Mouse (Mus musculus) myocyte (in vitro differentiated cells): ENCODE measurements around the gene Cage1. TPM values are rescaled to one million over a fixed set of nuclear protein-coding genes. Genes with fewer than 3 reads are reported as not detected.
A peak's percentile ranks its signal among the peaks of the same experiment; 100 is the strongest.

ENCODE experiments used
- H3K27me3 ChIP-seq: one replicate; pipeline ENCODE4 v1.6.1; 2011; ENCODE audit not compliant: control insufficient read depth, insufficient read depth, insufficient read length
- H3K36me3 ChIP-seq: one replicate; pipeline ENCODE4 v1.6.1; 2011; ENCODE audit not compliant: control insufficient read depth, insufficient read depth
- H3K4me2 ChIP-seq: one replicate; pipeline ENCODE4 v1.6.1; 2011; ENCODE audit warnings: low read depth, control low read depth
- H3K4me3 ChIP-seq: one replicate; pipeline ENCODE4 v1.5.1; 2011; ENCODE audit warnings: mild to moderate bottlenecking, control low read depth, moderate library complexity
- H3K79me2 ChIP-seq: one replicate; pipeline ENCODE4 v1.6.1; 2011; ENCODE audit not compliant: control insufficient read depth, insufficient read depth
- H3ac ChIP-seq: one replicate; pipeline ENCODE4 v1.6.1; 2011; ENCODE audit not compliant: control insufficient read depth, insufficient read length
- CEBPB ChIP-seq: IDR thresholded peaks from 2 replicates; pipeline ENCODE4 v1.6.1; 2011; ENCODE audit warnings: mild to moderate bottlenecking, moderate library complexity; ENCODE audit not compliant: poor library complexity, insufficient read depth, severe bottlenecking
- E2F4 ChIP-seq: IDR thresholded peaks from one replicate; pipeline ENCODE4 v1.6.1; 2011; ENCODE audit warnings: mild to moderate bottlenecking, control low read depth, moderate library complexity; ENCODE audit not compliant: insufficient read depth
- MAX ChIP-seq: IDR thresholded peaks from one replicate; pipeline ENCODE4 v1.6.1; 2011; ENCODE audit warnings: low read depth, mild to moderate bottlenecking, control low read depth
- MYOD1 ChIP-seq, 3 experiments: IDR thresholded peaks; one replicate each; pipeline ENCODE4 v1.6.1; 2011; ENCODE audit warnings: control low read depth in 2 of 3, low read depth in 2 of 3, mild to moderate bottlenecking in 2 of 3, moderate library complexity in 1 of 3; ENCODE audit not compliant: insufficient read length in 2 of 3, control insufficient read depth in 1 of 3
- MYOG ChIP-seq, 3 experiments: IDR thresholded peaks; one replicate each; pipeline ENCODE4 v1.6.1; 2011; ENCODE audit warnings: control low read depth in 2 of 3, low read depth in 2 of 3, mild to moderate bottlenecking in 2 of 3; ENCODE audit not compliant: insufficient read length in 2 of 3, control insufficient read depth in 1 of 3, insufficient read depth in 1 of 3
- POLR2A ChIP-seq: IDR thresholded peaks from one replicate; pipeline ENCODE4 v1.6.1; 2011; ENCODE audit warnings: low read depth, mild to moderate bottlenecking, control low read depth, moderate library complexity; ENCODE audit not compliant: insufficient read length
- POLR2AphosphoS2 ChIP-seq: IDR thresholded peaks from one replicate; pipeline ENCODE4 v1.6.1; 2011; ENCODE audit warnings: low read depth, control low read depth; ENCODE audit not compliant: insufficient read length
- REST ChIP-seq: IDR thresholded peaks from one replicate; pipeline ENCODE4 v1.6.1; 2011; ENCODE audit warnings: mild to moderate bottlenecking, control low read depth, moderate library complexity; ENCODE audit not compliant: insufficient read depth, insufficient read length
- SRF ChIP-seq: IDR thresholded peaks from one replicate; pipeline ENCODE4 v1.6.1; 2011; ENCODE audit warnings: low read depth; ENCODE audit not compliant: control insufficient read depth, insufficient read length
- TCF12 ChIP-seq: IDR thresholded peaks from one replicate; pipeline ENCODE4 v1.6.1; 2011; ENCODE audit warnings: mild to moderate bottlenecking, control low read depth; ENCODE audit not compliant: poor library complexity, insufficient read depth, severe bottlenecking
- TCF3 ChIP-seq: IDR thresholded peaks from one replicate; pipeline ENCODE4 v1.6.1; 2011; ENCODE audit warnings: low read depth, control low read depth; ENCODE audit not compliant: insufficient read length
- USF1 ChIP-seq: IDR thresholded peaks from one replicate; pipeline ENCODE4 v1.6.1; 2011; ENCODE audit warnings: low read depth, mild to moderate bottlenecking, control low read depth, moderate library complexity
- polyA plus RNA-seq: library from polyadenylated mRNA; unstranded; fragments of >200 nt; fragmentation: generic; extraction: Trizol; gene quantifications from one replicate; pipeline ENCODE4 v1.2.1, GENCODE M21; 2012; ENCODE audit warnings: missing spikeins

The Cage1 gene
- polyA plus RNA-seq, 1 experiment = 0.35 TPM

DNA sequence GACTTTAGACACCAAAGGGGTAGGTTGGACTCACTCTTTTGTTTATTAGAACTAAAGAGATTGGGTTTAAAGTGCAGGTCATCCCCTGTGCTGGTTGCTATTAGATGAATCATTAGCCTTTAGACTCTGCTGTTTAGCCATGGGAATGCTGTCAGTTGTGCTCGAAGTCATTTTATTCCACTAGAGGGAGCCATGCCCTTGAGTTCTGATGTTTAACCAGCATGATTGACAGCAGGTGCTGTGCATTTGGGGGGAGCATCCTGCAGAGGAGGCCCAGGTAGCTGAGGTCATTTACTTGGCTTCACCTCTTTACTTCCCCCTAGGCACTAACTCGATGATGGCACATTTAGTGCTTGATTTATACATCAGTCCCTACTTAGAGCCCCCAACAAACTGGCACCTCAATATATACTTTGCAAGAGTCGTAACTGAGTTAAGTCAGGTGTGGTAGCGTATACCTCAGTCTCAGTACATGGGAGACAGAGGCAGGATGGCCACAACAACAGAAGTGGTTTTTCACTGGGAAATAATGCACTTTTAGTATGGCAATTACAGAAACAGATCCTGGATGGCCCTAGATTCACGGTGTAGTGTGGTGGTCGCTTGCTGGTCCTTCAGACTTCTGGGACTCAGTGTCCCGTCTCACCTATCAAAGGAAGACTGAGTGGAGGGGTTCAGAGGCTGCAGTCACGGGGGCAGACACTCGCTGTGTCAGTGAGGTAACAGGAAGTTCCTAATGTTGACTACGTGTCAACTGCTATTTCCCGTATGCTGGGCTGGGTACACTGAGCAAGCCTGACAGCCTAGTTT is 28.2 kb upstream of the Cage1 start:
- Histone ChIP-seq H3K4me2 (no peak overlapping the region), H3K79me2 (no peaks in the 10 kb centered on the region), H3K27me3 (no peaks in the 10 kb centered on the region), H3ac (no peak overlapping the region), H3K36me3 (peaks cover 8% of the 10 kb centered on the region), H3K4me3 (no peak overlapping the region)
- peak in 1 of 3 experiments; percentile 5 for TF ChIP-seq MYOD1 (IDR thresholded peaks at IDR 0.05; ENCODE audit: control insufficient read depth in 1 of 3, insufficient read length in 2 of 3, low read depth in 2 of 3)
- TF ChIP-seq MAX = no peak

DNA sequence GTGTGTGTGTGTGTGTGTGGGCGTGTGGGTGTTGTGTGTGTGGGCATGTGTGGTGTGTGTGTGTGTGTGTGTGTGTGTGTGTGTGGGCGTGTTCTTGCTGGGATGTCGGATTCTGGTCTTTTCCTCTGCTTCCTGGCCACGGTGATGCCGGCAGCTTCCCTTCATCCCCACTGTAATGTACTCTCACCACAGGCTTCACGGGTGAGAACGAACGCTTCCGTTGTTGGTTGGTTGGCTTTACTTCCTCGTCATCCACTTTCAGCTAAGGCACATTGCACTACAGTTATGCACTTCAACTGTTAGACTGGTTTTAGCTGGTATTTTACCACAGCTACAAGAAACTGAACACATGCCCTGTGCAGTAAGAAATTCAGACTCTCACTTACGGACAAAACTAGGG is 25.8 kb upstream of the Cage1 start:
- TF ChIP-seq TCF3 = no peak
- TF ChIP-seq POLR2A = no peak
- TF ChIP-seq REST = no peak
- no peak for TF ChIP-seq MAX
- TF ChIP-seq CEBPB = no peak
- TF ChIP-seq MYOG (IDR thresholded peaks at IDR 0.05; ENCODE audit: control insufficient read depth in 1 of 3, insufficient read depth in 1 of 3, insufficient read length in 2 of 3, low read depth in 2 of 3) = no peak
- TF ChIP-seq TCF12 = no peak
- TF ChIP-seq MYOD1 (IDR thresholded peaks at IDR 0.05; ENCODE audit: control insufficient read depth in 1 of 3, insufficient read length in 2 of 3, low read depth in 2 of 3) = no peak
- no peak for TF ChIP-seq USF1
- TF ChIP-seq SRF = no peak
- no peak for TF ChIP-seq POLR2AphosphoS2
- TF ChIP-seq E2F4 = no peak
- H3K4me2 ChIP-seq = no peak overlapping the region
- H3K27me3 ChIP-seq = no peaks in the 10 kb centered on the region
- peaks cover 16% of the 10 kb centered on the region for H3K36me3 ChIP-seq
- no peak overlapping the region for H3K4me3 ChIP-seq
- no peaks in the 10 kb centered on the region for H3K79me2 ChIP-seq
- H3ac ChIP-seq = no peak overlapping the region

DNA sequence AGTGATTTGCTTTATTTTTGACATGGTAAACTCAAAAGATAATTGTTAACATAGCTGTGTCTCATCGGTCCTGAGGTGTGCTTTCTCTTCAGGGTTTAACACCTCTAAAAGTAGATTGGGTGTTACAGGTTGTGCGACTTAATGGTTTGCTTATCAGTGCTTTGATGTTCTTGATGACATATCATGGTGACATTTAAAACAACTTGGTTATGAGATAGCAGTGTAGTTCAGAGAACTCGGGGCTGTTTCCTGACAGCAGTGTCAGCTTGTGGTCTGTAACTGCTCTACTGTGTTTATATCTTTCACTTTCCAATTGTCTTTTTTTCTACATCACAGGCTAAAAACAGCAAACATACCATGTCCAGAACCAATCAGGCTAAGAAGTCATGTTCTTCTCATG is 13.0 kb upstream of the Cage1 start:
- no peaks in the 10 kb centered on the region for H3K27me3 ChIP-seq
- no peaks in the 10 kb centered on the region for H3K79me2 ChIP-seq
- no peak overlapping the region for H3ac ChIP-seq
- H3K4me2 ChIP-seq = no peak overlapping the region
- peaks cover 43% of the 10 kb centered on the region for H3K36me3 ChIP-seq
- no peak overlapping the region for H3K4me3 ChIP-seq
- no peak for TF ChIP-seq MAX

DNA sequence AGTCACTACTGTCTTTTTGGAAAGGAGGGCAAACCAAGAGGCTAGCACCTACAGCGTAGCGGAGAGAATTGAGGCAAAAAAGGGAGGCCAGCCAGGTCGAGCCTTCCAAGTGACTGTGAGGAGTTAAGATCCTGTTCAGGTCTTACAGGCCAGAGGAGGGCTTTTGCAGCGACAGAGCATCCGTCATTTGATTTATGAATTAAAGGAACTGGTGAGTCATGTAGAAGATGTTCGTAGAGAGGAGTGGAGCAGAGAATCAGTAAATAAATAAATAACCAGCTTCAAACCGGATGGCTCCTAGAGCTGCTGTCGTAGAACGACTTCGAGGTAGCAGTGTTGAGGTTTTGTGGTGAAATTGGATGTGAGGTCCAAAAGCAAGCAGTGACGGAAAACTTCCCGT is 942 bp upstream of the Cage1 start:
- H3K4me3 ChIP-seq = peak overlapping the region; percentile 99
- H3K27me3 ChIP-seq = no peaks in the 10 kb centered on the region
- H3K36me3 ChIP-seq = peaks cover 8% of the 10 kb centered on the region
- TF ChIP-seq POLR2A (no peak), MAX (no peak), CEBPB (no peak)
- peaks cover 23% of the 10 kb centered on the region for H3K79me2 ChIP-seq
- H3K4me2 ChIP-seq = peak overlapping the region; percentile 84
- H3ac ChIP-seq = peak overlapping the region; percentile 39

DNA sequence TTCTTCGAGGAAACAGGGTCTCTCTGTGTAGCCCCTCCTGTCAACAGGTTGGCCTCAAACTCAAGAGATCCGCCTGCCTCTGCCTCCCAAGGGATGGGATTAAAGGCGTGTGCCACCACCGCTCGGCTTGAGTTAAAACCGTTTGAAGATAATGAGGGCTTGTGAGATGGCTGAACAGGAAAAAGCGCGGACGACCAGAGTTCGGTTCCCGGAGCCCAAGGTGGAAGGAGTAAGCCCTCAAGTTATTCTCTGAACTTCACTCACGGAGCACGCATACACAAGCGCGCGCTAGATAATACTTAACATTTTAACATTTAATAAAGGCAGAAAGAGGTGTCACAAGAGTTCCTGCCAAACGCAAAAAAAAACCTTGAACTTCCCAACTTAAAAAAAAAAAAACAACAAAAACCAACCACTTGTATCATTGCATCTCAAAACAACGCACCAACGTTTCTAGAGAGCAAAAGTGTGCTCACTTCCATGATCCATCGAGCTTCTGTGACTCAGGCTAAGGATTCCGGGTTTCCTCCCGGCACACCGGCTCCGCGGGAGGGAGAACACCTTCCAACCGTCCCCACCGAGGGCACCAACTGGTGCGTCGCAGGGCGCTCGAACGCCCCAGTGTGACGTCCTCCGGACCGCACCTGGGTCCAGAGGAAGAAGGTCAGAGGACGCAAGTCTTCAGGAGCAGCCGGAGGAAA is 376 bp downstream of the Cage1 start, which contains the start of gene Riok1:
Gene Riok1, plus strand, starts transcription at position 653 of the 701 bp plus-strand sequence.
- peak within 1 kb of the TSS; percentile 99 for H3K4me3 ChIP-seq
- peak within 1 kb of the TSS; percentile 39 for H3ac ChIP-seq
- no peaks in the 10 kb centered on the region for H3K27me3 ChIP-seq
- no peak for TF ChIP-seq POLR2A
- peak in 1 of 3 experiments; percentile 3 for TF ChIP-seq MYOG (IDR thresholded peaks at IDR 0.05; ENCODE audit: control insufficient read depth in 1 of 3, insufficient read depth in 1 of 3, insufficient read length in 2 of 3, low read depth in 2 of 3)
- peak in 1 of 3 experiments; percentile 14 for TF ChIP-seq MYOD1 (IDR thresholded peaks at IDR 0.05; ENCODE audit: control insufficient read depth in 1 of 3, insufficient read length in 2 of 3, low read depth in 2 of 3)
- H3K79me2 ChIP-seq = peaks cover 23% of the 10 kb centered on the region
- H3K36me3 ChIP-seq = peaks cover 8% of the 10 kb centered on the region
- H3K4me2 ChIP-seq = peak within 1 kb of the TSS; percentile 86

DNA sequence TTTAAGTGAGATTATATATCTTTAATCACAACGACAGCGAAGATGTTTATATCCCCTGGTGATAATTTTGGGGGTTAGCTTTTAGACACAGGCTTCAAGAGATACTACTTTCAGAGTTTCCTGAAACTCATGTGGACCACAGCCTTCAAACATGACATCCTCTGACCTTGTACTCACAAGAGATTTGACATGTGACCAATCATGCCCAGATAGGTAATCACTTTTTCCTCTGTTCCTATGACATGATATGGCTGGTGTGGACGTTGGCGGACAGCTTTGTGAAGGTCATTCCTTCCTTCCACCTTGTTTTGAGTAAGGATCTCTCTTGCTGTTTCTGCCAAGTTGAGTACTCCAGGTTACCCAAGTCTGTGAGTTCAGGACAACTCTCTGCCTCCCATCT is 8.5 kb downstream of the Cage1 start:
- H3K4me3 ChIP-seq = no peak overlapping the region
- H3K4me2 ChIP-seq = no peak overlapping the region
- no peaks in the 10 kb centered on the region for H3K27me3 ChIP-seq
- H3K36me3 ChIP-seq = no peaks in the 10 kb centered on the region
- no peaks in the 10 kb centered on the region for H3K79me2 ChIP-seq
- H3ac ChIP-seq = no peak overlapping the region
- TF ChIP-seq POLR2A (no peak), E2F4 (no peak), REST (no peak), CEBPB (no peak), TCF3 (no peak), TCF12 (no peak), MYOD1 (IDR thresholded peaks at IDR 0.05; ENCODE audit: control insufficient read depth in 1 of 3, insufficient read length in 2 of 3, low read depth in 2 of 3) (no peak)
